Mouse (Mus musculus): ENCODE results near the gene Arl5b. TPM values are rescaled to one million over a fixed set of nuclear protein-coding genes. Genes with fewer than 3 reads are reported as not detected.

Arl5b gene
- polyA plus RNA-seq (2012) = 4.1 and 4.9 TPM in 2 replicates

DNA sequence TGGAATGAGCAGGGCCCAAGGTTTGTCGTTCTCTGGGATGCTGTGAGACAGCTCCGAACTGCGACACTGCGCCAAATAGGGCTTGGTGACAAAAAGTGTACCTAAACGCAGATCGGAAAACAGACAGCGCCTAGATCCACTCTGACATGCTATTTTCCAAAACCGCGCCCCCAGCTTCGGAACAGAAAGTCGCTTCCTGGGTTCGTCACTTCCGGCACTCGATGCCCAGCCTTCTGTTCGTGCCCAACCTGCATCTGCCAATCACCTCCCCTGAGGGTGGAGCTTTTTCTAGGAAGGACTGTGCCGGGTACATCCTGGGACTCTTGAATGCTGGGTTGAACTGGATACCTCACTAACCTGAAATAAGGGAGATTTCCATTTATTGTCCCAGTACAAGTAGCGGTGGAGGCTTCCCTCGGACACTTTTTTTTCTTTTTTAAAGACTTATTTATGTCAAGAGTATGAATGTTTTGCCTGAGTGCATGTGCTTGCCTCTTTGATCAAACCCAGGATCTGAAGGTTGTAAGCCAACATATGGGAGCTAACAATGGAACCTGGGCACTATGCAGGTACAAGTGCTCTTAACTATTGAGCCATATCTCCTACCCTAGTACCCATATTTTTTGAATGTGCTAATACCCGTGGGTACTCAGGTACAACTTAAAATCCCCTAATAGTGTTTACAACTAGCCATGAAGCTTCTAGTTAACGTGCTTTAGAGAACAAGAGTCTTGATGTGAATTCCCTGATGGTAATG, at the start of gene Arl5b:
Gene Arl5b (plus strand): TSS at position 279 of the 757 bp plus-strand sequence.
- no peak for TF ChIP-seq GATA1 (IDR thresholded peaks at IDR 0.05; ENCODE audit: low read length)

DNA sequence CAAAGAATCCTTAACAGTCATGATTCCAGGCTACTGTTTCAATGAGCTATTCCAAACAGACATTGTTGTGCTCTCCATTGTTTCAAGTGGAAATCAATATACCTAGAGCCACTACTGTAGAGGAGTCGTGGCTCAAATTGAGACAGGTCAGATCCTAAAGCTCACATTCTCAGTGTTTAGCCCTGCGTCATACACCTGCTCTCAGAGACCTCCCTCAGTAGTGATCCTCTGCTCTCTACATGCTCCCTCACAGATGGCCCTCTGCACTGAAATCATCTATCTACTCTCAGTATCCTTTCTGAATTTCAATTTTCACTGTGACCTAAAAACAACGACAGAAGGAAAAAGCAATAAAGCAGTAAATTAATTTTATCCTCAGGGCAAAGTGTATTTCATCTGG, 41.7 kb upstream of the Arl5b start:
- TF ChIP-seq GATA1 (IDR thresholded peaks at IDR 0.05; ENCODE audit: low read length) = no peak

DNA sequence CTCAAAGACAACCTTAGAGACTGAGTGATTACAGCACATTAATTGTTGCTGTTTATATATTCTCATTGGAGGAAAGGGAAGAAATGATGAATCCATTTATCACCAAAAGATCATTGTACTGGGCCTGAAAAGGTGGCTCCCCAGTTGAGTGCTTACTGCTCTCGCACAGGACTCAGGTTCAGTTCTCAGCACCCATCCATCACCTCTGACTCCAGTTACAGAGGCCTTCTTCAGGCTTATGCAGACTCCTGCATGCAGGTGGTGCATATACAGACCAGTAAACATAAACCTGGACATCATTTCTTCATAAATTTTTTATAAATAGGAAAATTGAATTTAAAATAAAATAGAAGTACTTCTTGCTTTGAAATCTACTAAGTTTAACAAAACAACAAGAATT, 41.1 kb upstream of the Arl5b start:
- no peak for TF ChIP-seq GATA1 (IDR thresholded peaks at IDR 0.05; ENCODE audit: low read length)

DNA sequence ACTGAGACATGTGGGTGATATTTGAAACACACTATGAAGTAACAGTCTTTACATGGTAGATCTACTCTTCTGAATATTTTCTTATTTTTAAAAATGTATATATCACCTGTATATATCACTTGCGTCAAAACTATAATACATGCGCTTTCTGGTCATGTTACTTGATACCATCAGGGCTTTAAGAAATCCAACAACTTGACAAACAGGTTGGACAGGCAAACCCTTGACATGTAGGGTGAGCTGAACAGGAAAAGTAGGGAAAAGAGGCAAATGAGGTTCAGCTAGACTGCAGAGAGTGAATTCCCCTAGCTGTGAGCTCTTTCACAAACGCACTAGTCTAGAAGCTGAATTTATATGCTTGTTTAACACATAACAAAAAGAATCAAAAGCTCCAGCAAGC, 22.4 kb upstream of the Arl5b start:
- no peak for TF ChIP-seq GATA1 (IDR thresholded peaks at IDR 0.05; ENCODE audit: low read length)

DNA sequence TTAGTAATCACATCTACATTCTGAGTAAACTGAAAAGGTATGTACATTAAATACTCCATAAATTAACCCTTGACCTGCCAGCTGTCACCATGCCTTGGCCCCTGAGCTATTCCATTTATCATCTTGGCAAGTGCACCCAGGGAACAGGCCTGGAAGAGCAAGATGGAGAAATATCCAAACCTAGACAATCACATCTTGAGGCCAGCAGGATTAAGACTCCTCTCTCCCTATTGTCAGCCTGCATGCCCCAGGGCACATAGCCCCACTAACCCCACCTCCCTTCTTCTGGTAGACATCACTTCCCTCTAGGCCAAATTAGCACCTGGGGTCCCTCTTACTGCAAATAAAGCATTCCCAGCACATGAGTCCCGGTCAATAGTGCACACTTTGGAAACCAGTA, 21.4 kb upstream of the Arl5b start:
- no peak for TF ChIP-seq GATA1 (IDR thresholded peaks at IDR 0.05; ENCODE audit: low read length)

GRCm38 (mm10) chr2:15038705-15039104, 10.5 kb upstream of the Arl5b start:
- TF ChIP-seq GATA1 (IDR thresholded peaks at IDR 0.05; ENCODE audit: low read length) = no peak

GRCm38 (mm10) chr2:15040326-15040725, 8.9 kb upstream of the Arl5b start:
- TF ChIP-seq GATA1 (IDR thresholded peaks at IDR 0.05; ENCODE audit: low read length) = no peak

DNA sequence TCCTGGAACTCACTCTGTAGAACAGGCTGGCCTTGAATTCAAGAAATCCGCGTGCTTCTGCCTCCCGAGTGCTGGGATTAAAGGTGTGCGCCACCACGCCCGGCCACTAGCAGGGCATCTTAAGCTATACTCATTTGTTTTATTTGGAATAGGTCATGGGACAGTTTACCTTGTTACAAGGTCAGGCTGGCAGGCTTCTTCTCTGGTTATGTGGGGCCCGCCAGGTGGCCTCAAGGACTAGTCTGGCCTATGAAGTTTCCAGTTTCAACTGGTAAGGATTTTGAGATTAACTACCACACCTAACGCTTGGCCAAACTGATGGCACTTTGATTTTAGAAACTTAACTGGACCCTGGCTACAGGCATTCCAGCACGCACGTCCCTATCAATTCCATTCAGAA, 5.3 kb downstream of the Arl5b start:
- no peak for TF ChIP-seq GATA1 (IDR thresholded peaks at IDR 0.05; ENCODE audit: low read length)

- TF ChIP-seq GATA1 (IDR thresholded peaks at IDR 0.05; ENCODE audit: low read length) = no peak
Measured at GRCm38 (mm10) chr2:15054945-15055637, 5.9 kb downstream of the Arl5b start, which contains the start of gene Nsun6. Gene Nsun6 (minus strand): TSS chr2:15055069.

- no peak for TF ChIP-seq GATA1 (IDR thresholded peaks at IDR 0.05; ENCODE audit: low read length)
Measured at GRCm38 (mm10) chr2:15055741-15056151, 6.6 kb downstream of the Arl5b start.

- TF ChIP-seq GATA1 (IDR thresholded peaks at IDR 0.05; ENCODE audit: low read length) = no peak
Measured at GRCm38 (mm10) chr2:15058227-15058626, 9.0 kb downstream of the Arl5b start.

GRCm38 (mm10) chr2:15060856-15061255, 11.7 kb downstream of the Arl5b start:
- no peak for TF ChIP-seq GATA1 (IDR thresholded peaks at IDR 0.05; ENCODE audit: low read length)

- TF ChIP-seq GATA1 (IDR thresholded peaks at IDR 0.05; ENCODE audit: low read length) = no peak
Measured at GRCm38 (mm10) chr2:15063815-15064214, 14.6 kb downstream of the Arl5b start.

DNA sequence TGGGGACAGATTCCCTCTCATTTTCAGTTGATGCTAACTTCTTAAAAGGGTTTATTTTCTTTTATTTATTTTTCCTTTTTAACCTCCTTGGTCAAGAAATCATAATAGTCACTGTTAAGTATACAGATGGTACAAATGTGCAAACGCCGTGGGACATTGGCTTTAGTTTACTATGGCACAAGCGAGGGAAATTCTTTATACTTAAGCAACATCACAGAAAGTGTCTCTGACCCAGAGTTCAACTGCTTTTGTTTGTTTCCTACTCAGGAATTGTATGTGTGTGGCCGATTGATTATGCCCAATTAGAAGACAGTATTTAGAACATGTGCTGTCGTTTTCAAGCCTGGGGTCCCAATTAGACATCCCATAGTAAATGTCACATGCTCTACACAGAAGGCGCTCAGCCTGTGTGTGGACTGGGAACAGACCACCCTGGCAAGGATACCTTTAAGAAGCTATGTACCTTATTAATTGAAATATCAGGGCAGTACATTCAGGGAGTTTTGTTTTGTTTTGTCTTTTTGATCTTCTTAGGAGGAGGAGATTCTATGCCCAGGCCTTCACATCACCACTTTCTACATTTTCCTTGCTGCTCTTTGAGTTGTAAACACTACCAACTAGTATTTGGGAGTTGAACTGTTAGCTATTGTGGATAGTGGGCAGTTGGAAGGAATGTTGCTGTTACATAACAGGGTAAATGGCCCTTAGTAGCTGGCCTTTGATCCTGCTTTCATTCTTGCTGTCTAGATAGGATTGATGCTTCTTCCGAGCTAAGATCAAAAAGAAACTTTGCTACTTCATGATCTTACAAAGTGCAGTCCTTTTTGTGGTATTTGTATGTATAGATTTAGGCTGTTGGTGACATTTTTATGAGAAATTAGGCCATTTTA, 15.4 kb downstream of the Arl5b start:
- TF ChIP-seq GATA1 (IDR thresholded peaks at IDR 0.05; ENCODE audit: low read length) = no peak

GRCm38 (mm10) chr2:15065447-15065846, 16.3 kb downstream of the Arl5b start:
- TF ChIP-seq GATA1 (IDR thresholded peaks at IDR 0.05; ENCODE audit: low read length) = no peak

- TF ChIP-seq GATA1 (IDR thresholded peaks at IDR 0.05; ENCODE audit: low read length) = no peak
Measured at GRCm38 (mm10) chr2:15067091-15067490, 17.9 kb downstream of the Arl5b start.
